Mouse (Mus musculus) forebrain, embryonic 16.5 days (tissue): ENCODE data around the gene Usp38. TPM values are rescaled to one million over a fixed set of nuclear protein-coding genes. Genes with fewer than 3 reads are reported as not detected.
"Not testable (repeated sequence)": the region's sequence is repeated elsewhere in the genome, so short reads cannot be mapped to it uniquely, and the experiment has no call there.

ENCODE experiments used
- ATAC-seq: fragments of 200-750 bp; cut with Nextera tagmentation; 2 replicates; pipeline ENCODE4 v1.8.0; 2017; ENCODE audit warnings: mild to moderate bottlenecking, moderate library complexity
- H3K27ac ChIP-seq: fragments of 300-500 bp; sonication (generic); 2 replicates; pipeline ENCODE4 v1.5.1; 2014; ENCODE audit warnings: low read length, control low read depth
- H3K27me3 ChIP-seq: fragments of 300-500 bp; sonication (generic); replicated peaks from 2 replicates; pipeline ENCODE4 v1.6.1; 2014; ENCODE audit warnings: low read length; ENCODE audit not compliant: control insufficient read depth, insufficient read depth
- H3K36me3 ChIP-seq: fragments of 300-500 bp; sonication (generic); 2 replicates; pipeline ENCODE4 v1.6.1; 2014; ENCODE audit not compliant: control insufficient read depth, insufficient read depth
- H3K4me1 ChIP-seq: fragments of 300-500 bp; sonication (generic); replicated peaks from 2 replicates; pipeline ENCODE4 v1.6.1; 2014; ENCODE audit warnings: low read length; ENCODE audit not compliant: control insufficient read depth, insufficient read depth
- H3K4me2 ChIP-seq: fragments of 300-500 bp; sonication (generic); 2 replicates; pipeline ENCODE4 v1.6.1; 2014; ENCODE audit warnings: mild to moderate bottlenecking, low read length, control low read depth
- H3K4me3 ChIP-seq: fragments of 300-500 bp; sonication (generic); replicated peaks from 2 replicates; pipeline ENCODE4 v1.5.1; 2014; ENCODE audit warnings: mild to moderate bottlenecking, low read length, control low read depth
- H3K9ac ChIP-seq: fragments of 300-500 bp; sonication (generic); replicated peaks from 2 replicates; pipeline ENCODE4 v1.6.1; 2014; ENCODE audit warnings: low read depth, low read length, control low read depth
- H3K9me3 ChIP-seq: fragments of 300-500 bp; sonication (generic); 2 replicates; pipeline ENCODE4 v1.6.1; 2016; ENCODE audit warnings: low read length; ENCODE audit not compliant: control insufficient read depth
- WGBS: fragments of 180-500 bp; shearing (Covaris S2); extraction: QIAGEN DNeasy Blood & Tissue Kit; methylation state at CpG from one replicate; pipeline ENCODE4 v1.1.7; 2014; 5-methylcytosine and 5-hydroxymethylcytosine counted together
- polyA plus RNA-seq: library from polyadenylated mRNA; unstranded; fragments of >200 nt; fragmentation: Nextera tagmentation; extraction: Ambion mirVana; gene quantifications from 2 replicates; pipeline ENCODE4 v1.2.1, GENCODE M21; 2015

Usp38 gene
- polyA plus RNA-seq: 21.4 and 24.6 TPM in 2 replicates

DNA sequence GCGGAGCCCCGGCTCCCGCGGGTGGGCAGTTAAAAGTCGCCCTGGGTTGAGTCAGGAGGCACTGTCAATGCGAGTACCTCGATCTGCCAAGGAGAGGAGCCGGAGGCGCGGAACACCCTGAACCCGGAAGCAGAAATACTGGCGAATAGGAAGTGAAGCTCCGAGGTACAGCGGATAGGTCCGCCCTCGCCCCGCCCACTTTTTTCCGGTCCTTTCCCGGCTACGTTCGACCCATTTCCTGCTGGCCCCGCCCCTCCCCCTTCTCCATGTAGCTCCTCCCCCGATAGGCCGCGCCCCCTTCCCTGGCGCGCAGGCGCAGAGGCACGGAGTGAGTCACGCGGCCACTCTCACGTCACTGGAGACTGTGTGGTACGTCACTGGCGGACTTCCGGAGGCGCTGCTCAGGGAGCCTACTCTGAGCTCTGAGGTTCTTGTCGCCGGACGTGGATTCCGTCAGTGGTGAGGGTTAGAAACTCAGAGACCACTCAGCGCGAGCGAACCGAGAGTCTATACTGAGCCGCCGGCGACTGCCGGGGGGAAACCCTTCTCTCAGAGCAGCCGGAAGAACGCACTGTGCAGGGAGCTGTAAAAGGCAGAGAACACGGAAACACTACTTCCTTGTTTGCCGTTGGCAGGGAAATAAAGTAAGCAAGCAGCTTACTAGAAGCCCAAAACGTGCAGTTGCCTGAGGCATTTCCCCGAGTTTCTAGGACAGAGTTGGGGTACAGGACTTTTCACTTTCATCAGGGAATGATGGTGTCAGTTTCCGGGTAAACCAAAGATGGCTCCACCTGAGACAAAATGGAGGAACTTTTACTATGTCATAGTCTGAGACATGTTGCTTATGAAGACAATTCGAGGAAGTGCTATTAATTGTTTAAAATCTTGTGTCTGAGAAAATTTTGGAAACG is at the start of gene Usp38:
TSS of gene Usp38 (minus strand) at position 140 of the 911 bp plus-strand sequence.
- no peaks in the 10 kb centered on the region for H3K27me3 ChIP-seq
- peaks cover 34% of the 10 kb centered on the region for H3K4me1 ChIP-seq
- WGBS: 3% methylated on average over 57 of the region's 57 CpGs
- peak within 1 kb of the TSS; percentile 93 for H3K27ac ChIP-seq
- peak within 1 kb of the TSS; percentile 92 for H3K9ac ChIP-seq
- ATAC-seq: peak; percentile 98
- H3K36me3 ChIP-seq: no peaks in the 10 kb centered on the region
- H3K4me2 ChIP-seq: peak within 1 kb of the TSS; percentile 81
- no peaks in the 10 kb centered on the region for H3K9me3 ChIP-seq
- H3K4me3 ChIP-seq: peak within 1 kb of the TSS; percentile 97

GRCm38 (mm10) chr8:81062566-81062965 is 47.8 kb upstream of the Usp38 start:
- no peak overlapping the region for H3K4me2 ChIP-seq
- H3K9ac ChIP-seq: no peak overlapping the region
- H3K27me3 ChIP-seq: no peaks in the 10 kb centered on the region
- H3K4me3 ChIP-seq: no peak overlapping the region
- no peak for ATAC-seq
- 78% methylated on average over 3 of the region's 3 CpGs for WGBS
- H3K4me1 ChIP-seq: no peaks in the 10 kb centered on the region
- no peaks in the 10 kb centered on the region for H3K36me3 ChIP-seq
- H3K27ac ChIP-seq: no peak overlapping the region
- no peaks in the 10 kb centered on the region for H3K9me3 ChIP-seq

GRCm38 (mm10) chr8:81061950-81062349 is 47.2 kb upstream of the Usp38 start:
- H3K4me3 ChIP-seq: no peak overlapping the region
- H3K4me2 ChIP-seq: no peak overlapping the region
- no peaks in the 10 kb centered on the region for H3K36me3 ChIP-seq
- ATAC-seq: peak; percentile 61
- H3K27me3 ChIP-seq: no peaks in the 10 kb centered on the region
- no peak overlapping the region for H3K27ac ChIP-seq
- H3K9me3 ChIP-seq: no peaks in the 10 kb centered on the region
- H3K4me1 ChIP-seq: 0 out of 2 replicates have a peak, but pooled peaks cover under 1% of the 10 kb centered on the region
- WGBS: 44% methylated on average over 3 of the region's 3 CpGs
- no peak overlapping the region for H3K9ac ChIP-seq

DNA sequence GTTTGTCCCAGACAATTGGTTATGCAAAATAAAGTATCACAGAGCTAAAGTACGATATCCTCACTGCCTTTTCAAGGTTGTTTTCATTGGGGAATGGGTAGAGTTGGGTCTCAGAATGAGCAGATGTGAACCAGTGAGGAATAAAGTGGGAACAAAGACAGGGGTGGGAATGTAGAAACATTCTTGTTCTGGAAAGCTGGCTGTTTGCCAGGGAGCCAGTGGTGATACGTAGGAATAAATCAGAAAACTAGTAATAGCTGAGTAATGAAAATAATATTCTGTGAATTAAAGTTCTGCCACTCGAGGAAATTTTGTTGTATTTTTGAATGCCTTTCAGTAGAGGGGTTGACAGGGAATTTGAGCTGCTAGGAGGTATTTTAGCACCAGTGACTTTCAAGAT is 29.5 kb upstream of the Usp38 start:
- Histone ChIP-seq H3K4me3 (no peak overlapping the region), H3K9ac (no peak overlapping the region), H3K27ac (no peak overlapping the region), H3K27me3 (no peaks in the 10 kb centered on the region), H3K9me3 (no peaks in the 10 kb centered on the region), H3K4me2 (no peak overlapping the region), H3K36me3 (no peaks in the 10 kb centered on the region), H3K4me1 (no peaks in the 10 kb centered on the region)
- no peak for ATAC-seq
- WGBS: 46% methylated on average over 3 of the region's 3 CpGs

- Histone ChIP-seq H3K4me3 (no peak overlapping the region), H3K27me3 (no peaks in the 10 kb centered on the region), H3K4me1 (no peaks in the 10 kb centered on the region), H3K27ac (no peak overlapping the region), H3K9me3 (peaks cover 3% of the 10 kb centered on the region; the same call in 1 of the 2 replicates), H3K4me2 (no peak overlapping the region), H3K9ac (no peak overlapping the region), H3K36me3 (no peaks in the 10 kb centered on the region)
- WGBS: 41% methylated on average over 2 of the region's 2 CpGs
- ATAC-seq: peak; percentile 79
These were observed 13.3 kb upstream of the Usp38 start for GRCm38 (mm10) chr8:81027991-81028390.

DNA sequence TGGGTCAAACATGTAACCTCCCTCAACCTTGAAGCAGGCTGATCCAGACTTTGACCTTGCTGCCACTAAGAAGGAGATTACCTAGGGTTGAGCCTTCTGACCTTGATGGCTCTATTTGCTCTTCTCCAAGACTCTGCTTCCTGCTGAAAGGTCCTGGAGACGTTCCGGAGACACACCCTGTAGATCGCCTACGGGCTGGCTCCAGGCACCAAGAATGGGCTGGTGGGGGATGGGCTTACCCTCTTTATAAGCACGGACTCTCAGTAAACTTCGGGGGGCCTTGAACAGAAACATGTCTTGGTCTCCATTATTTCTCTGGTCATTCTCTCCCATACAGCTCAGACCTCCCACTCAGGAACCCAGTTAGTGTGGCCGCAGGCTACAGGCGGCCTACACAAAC is 2.8 kb upstream of the Usp38 start:
- H3K9me3 ChIP-seq, H3K4me3 ChIP-seq, ATAC-seq, H3K4me2 ChIP-seq, H3K27me3 ChIP-seq, H3K9ac ChIP-seq, H3K27ac ChIP-seq, H3K36me3 ChIP-seq: not testable (repeated sequence)
- 88% methylated on average over 8 of the region's 8 CpGs for WGBS
- peaks cover 16% of the 10 kb centered on the region for H3K4me1 ChIP-seq

- Histone ChIP-seq H3K4me2 (peak overlapping the region; percentile 81), H3K4me3 (peak overlapping the region; percentile 97), H3K9ac (peak overlapping the region; percentile 92), H3K9me3 (no peaks in the 10 kb centered on the region), H3K4me1 (peaks cover 34% of the 10 kb centered on the region), H3K27me3 (no peaks in the 10 kb centered on the region), H3K27ac (peak overlapping the region; percentile 82), H3K36me3 (no peaks in the 10 kb centered on the region)
- peak; percentile 0; the same call in 1 of the 2 replicates for ATAC-seq
- WGBS: 3% methylated on average over 42 of the region's 45 CpGs
These were observed 757 bp downstream of the Usp38 start for GRCm38 (mm10) chr8:81013811-81014530.

- peak overlapping the region; percentile 18; the same call in 1 of the 2 replicates for H3K9ac ChIP-seq
- peak overlapping the region; percentile 81 for H3K4me2 ChIP-seq
- H3K9me3 ChIP-seq: no peaks in the 10 kb centered on the region
- H3K36me3 ChIP-seq: peaks cover 3% of the 10 kb centered on the region; the same call in 1 of the 2 replicates
- no peak for ATAC-seq
- WGBS: 83% methylated on average over 2 of the region's 2 CpGs
- H3K4me3 ChIP-seq: peak overlapping the region; percentile 97
- no peak overlapping the region for H3K27ac ChIP-seq
- H3K4me1 ChIP-seq: peaks cover 34% of the 10 kb centered on the region
- H3K27me3 ChIP-seq: no peaks in the 10 kb centered on the region
These were observed 2.0 kb downstream of the Usp38 start for GRCm38 (mm10) chr8:81012699-81013098.

- no peak for ATAC-seq
- no peak overlapping the region for H3K9ac ChIP-seq
- no peak overlapping the region for H3K27ac ChIP-seq
- H3K36me3 ChIP-seq: peaks cover 3% of the 10 kb centered on the region; the same call in 1 of the 2 replicates
- peak overlapping the region; percentile 39 for H3K4me2 ChIP-seq
- 87% methylated on average over 4 of the region's 4 CpGs for WGBS
- peaks cover 34% of the 10 kb centered on the region for H3K4me1 ChIP-seq
- no peak overlapping the region for H3K4me3 ChIP-seq
- no peaks in the 10 kb centered on the region for H3K27me3 ChIP-seq
- H3K9me3 ChIP-seq: no peaks in the 10 kb centered on the region
These were observed 2.6 kb downstream of the Usp38 start for GRCm38 (mm10) chr8:81012031-81012560.
